Mouse (Mus musculus) testis, adult 2 months (tissue): ENCODE results near the gene Fam32a. TPM values are rescaled to one million over a fixed set of nuclear protein-coding genes. Genes with fewer than 3 reads are reported as not detected.

Experiments
- H3K27ac ChIP-seq: fragments of 200-500 bp; 2 replicates; pipeline ENCODE4 v1.5.1; 2012; ENCODE audit warnings: low read depth, low read length; ENCODE audit not compliant: control insufficient read depth, insufficient read depth
- H3K27me3 ChIP-seq: fragments of 200-500 bp; 2 replicates; pipeline ENCODE4 v1.6.1; 2012; ENCODE audit warnings: mild to moderate bottlenecking, low read length, moderate library complexity; ENCODE audit not compliant: control insufficient read depth, insufficient read depth
- H3K36me3 ChIP-seq: fragments of 200-500 bp; 2 replicates; pipeline ENCODE4 v1.6.1; 2012; ENCODE audit warnings: mild to moderate bottlenecking, low read length; ENCODE audit not compliant: control insufficient read depth, insufficient read depth
- H3K4me1 ChIP-seq: fragments of 200-500 bp; 2 replicates; pipeline ENCODE4 v1.6.1; 2012; ENCODE audit warnings: low read length; ENCODE audit not compliant: control insufficient read depth, insufficient read depth
- H3K4me3 ChIP-seq: fragments of 200-500 bp; 2 replicates; pipeline ENCODE4 v1.5.1; 2012; ENCODE audit warnings: low read depth, mild to moderate bottlenecking, low read length, moderate library complexity, mixed read lengths; ENCODE audit not compliant: control insufficient read depth
- CTCF ChIP-seq: fragments of 200-500 bp; IDR thresholded peaks from 2 replicates; pipeline ENCODE4 v1.5.1; 2012; ENCODE audit warnings: low read depth, mild to moderate bottlenecking, inconsistent platforms, low read length, moderate library complexity; ENCODE audit not compliant: control insufficient read depth, insufficient read depth, insufficient replicate concordance
- POLR2A ChIP-seq: fragments of 200-500 bp; IDR thresholded peaks from 2 replicates; pipeline ENCODE4 v1.6.1; 2012; ENCODE audit warnings: low read depth, mild to moderate bottlenecking, inconsistent platforms, low read length, moderate library complexity; ENCODE audit not compliant: control insufficient read depth
- polyA plus RNA-seq: library from polyadenylated mRNA; depleted of rRNA; stranded (reverse); fragments of >200 nt; gene quantifications from 2 replicates; pipeline ENCODE4 v1.2.3, GENCODE M21; 2012

Gene Fam32a
- polyA plus RNA-seq, 1 experiment, result 15.4 TPM

DNA sequence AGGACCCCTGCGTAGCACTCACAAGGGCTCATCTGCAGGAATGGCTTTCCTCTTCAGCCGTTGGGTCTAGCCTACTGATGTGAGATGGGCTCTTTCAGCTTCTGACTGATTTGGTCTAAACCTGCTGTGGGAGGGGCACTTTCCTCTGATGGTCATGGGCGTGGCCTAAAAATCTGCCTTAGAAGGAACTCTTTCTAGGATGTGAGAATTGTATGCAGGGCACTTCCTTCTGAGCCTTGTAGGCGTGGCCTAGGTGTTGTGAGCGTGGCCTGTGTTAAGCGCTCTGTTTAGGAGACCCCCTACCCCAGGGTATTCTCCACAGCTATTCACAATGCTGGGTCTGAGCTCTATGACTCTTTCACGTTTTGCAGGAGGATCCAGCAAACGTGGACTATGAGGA, 21.5 kb upstream of the Fam32a start:
- H3K27me3 ChIP-seq, result no peaks in the 10 kb centered on the region
- H3K4me3 ChIP-seq, result no peak overlapping the region
- no peak for TF ChIP-seq CTCF
- TF ChIP-seq POLR2A, result no peak
- no peaks in the 10 kb centered on the region for H3K4me1 ChIP-seq
- H3K36me3 ChIP-seq, result no peaks in the 10 kb centered on the region
- no peak overlapping the region for H3K27ac ChIP-seq

DNA sequence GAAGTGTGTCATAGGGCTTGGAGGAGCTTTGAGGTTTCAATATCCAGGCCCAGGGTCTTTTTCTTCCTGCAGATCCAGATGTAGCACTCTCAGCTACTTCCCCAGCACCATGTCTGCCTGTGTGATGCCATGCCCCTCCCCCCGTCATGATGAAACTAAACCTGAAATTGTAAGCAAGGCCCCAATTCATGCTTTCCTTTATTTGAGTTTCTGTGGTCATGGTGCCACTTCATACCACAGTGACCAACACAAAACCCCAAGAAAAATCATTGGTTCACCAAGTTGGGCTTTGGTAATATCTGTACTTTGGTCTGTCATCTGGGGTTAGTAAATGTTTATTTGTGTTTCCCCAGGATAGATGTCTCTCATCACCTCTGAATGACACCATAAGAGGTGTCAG, 10.9 kb upstream of the Fam32a start:
- TF ChIP-seq CTCF (no peak), POLR2A (no peak)

DNA sequence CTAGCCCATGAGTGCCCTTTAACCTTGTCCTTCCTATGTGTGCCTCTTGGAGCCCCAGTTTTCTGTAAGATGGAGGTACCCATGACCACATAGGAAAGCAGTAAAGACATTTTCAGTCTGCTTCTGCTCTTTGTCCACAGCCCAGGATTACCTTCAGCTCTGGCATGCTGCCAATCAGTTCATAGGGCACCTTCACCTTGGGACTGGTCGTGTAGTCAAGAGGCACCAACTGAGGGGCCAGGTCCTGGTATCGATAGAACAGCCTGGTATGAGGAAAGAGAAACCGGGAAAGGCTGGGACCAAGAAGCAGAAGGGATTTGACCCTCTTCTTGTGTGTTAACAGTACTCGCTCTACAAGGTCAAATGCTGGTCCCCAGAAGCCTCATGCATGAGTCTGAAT, 9.3 kb upstream of the Fam32a start:
- Histone ChIP-seq H3K4me3 (no peak overlapping the region), H3K27me3 (no peaks in the 10 kb centered on the region), H3K4me1 (no peaks in the 10 kb centered on the region; the same call in 1 of the 2 replicates), H3K27ac (no peak overlapping the region), H3K36me3 (no peaks in the 10 kb centered on the region)
- no peak for TF ChIP-seq CTCF
- no peak for TF ChIP-seq POLR2A

More for the DNA sequence above, 10.9 kb upstream of the Fam32a start:
- no peaks in the 10 kb centered on the region; the same call in 1 of the 2 replicates for H3K4me1 ChIP-seq
- H3K27ac ChIP-seq, result no peak overlapping the region
- no peaks in the 10 kb centered on the region for H3K27me3 ChIP-seq
- no peak overlapping the region for H3K4me3 ChIP-seq
- no peaks in the 10 kb centered on the region for H3K36me3 ChIP-seq

DNA sequence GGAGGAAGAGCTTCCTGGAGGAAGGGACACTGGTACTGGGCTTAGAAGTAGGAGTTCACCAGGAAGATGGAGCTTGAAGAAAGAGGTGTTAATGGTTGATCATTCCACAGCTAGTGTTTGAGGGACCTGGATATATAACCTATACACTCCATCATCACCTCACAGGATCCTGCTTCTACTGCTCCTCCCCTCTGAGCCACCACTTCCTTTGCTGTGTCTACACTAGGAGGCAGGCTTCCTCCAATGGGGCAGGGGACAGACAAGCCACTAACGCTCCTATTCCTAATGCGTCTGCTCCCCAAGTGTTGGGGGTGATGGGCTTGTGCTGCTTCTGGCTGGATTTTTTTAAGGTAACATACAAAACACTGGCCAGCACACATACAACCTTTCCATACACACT, 8.8 kb upstream of the Fam32a start:
- Histone ChIP-seq H3K27me3 (no peaks in the 10 kb centered on the region), H3K36me3 (no peaks in the 10 kb centered on the region), H3K4me3 (no peak overlapping the region), H3K27ac (no peak overlapping the region), H3K4me1 (no peaks in the 10 kb centered on the region; the same call in 1 of the 2 replicates)
- TF ChIP-seq CTCF (no peak), POLR2A (no peak)

DNA sequence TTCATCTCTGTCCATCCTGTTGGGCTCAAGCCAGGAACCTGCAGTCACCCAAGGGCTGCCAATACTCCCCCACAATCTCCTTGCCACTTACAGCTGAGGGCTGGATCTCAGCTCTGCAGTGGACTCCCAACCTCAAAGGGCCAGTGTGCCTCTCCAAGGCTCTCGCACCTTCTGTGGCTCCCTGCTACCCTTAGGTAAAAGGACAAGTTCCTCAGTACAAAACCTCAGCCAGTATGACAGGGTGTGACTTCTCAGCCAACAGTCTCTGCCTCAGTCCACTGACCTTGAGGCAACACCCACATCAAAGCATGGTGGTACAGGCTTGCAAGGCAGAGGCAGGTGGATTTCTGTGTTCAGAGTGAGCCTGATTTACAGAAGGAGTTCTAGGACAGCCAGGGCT, 7.7 kb upstream of the Fam32a start:
- no peak overlapping the region for H3K27ac ChIP-seq
- no peaks in the 10 kb centered on the region for H3K27me3 ChIP-seq
- no peaks in the 10 kb centered on the region for H3K36me3 ChIP-seq
- no peaks in the 10 kb centered on the region; the same call in 1 of the 2 replicates for H3K4me1 ChIP-seq
- no peak overlapping the region for H3K4me3 ChIP-seq
- TF ChIP-seq POLR2A (no peak), CTCF (no peak)

DNA sequence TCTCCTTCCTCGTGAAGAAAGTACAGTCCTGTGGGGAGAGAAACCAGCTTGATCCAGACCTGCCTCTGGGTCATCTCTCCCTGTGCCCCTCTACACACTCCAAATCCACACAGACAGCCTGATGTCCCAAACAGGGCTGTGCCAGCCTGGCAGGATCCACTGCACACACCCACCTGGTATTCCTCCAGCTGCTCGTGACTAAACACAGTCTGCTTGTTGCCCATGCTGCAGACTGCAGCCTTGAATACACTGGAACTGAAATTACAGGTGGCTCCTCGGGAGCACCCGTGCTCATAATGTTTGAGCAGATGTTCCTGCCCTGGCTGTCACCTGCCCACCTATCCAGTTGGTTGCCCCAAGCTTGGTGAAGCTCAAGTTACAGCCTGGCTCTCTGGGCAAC, 6.8 kb upstream of the Fam32a start, which contains the start of gene Cib3:
Cib3 (minus strand) TSS at position 87 of the 400 bp plus-strand sequence.
- Histone ChIP-seq H3K27ac (no peak within 1 kb of the TSS), H3K4me3 (no peak within 1 kb of the TSS)
- no peak for TF ChIP-seq POLR2A
- TF ChIP-seq CTCF, result no peak

DNA sequence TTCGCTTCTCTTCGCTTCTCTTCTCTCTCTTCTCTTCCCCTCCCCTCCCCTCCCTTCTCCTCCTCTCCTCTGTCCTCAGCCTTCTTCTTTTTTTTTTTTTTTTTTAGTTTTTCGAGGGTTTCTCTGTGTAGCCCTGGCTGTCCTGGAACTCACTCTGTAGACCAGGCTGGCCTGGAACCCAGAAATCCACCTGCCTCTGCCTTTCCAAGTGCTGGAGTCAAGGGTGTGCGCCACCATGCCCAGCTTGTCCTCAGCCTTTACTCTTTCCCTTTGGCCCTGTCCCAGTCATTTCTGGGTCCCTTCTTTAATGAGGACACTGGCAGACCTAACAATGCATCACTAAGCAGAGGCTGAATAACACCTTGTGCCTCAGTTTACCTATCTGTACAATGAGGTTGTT, 6.0 kb upstream of the Fam32a start, which contains the start of gene Gm11034:
Gm11034 (minus strand) TSS at position 101 of the 400 bp plus-strand sequence.
- Histone ChIP-seq H3K4me3 (no peak within 1 kb of the TSS), H3K36me3 (no peaks in the 10 kb centered on the region), H3K27ac (no peak within 1 kb of the TSS), H3K27me3 (no peaks in the 10 kb centered on the region), H3K4me1 (no peaks in the 10 kb centered on the region; the same call in 1 of the 2 replicates)
- no peak for TF ChIP-seq CTCF
- no peak for TF ChIP-seq POLR2A

More for the DNA sequence above, 6.8 kb upstream of the Fam32a start, which contains the start of gene Cib3:
- no peaks in the 10 kb centered on the region for H3K4me1 ChIP-seq
- no peaks in the 10 kb centered on the region for H3K36me3 ChIP-seq
- H3K27me3 ChIP-seq, result no peaks in the 10 kb centered on the region
